Mouse (Mus musculus): Measurements from ENCODE around the gene Slc22a23.

DNA sequence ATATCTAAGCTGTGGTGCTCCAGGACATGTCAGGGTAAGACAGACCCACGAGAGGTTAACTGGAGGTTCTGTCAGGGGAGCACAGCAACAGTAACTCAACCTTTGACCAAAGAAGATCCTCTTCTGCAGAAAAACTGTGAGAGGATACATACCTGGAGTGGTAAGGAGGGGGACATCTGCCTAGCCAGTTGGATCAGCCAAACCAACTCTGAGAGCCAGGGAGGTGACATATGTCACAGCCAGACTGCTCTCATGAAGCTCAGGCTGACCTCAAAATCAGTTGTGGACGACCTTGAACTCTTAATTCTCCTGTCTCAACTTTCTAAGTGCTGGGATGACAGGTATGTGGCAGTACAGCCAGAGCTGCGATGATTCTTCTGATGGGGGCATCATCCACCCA lies 68.0 kb downstream of the Slc22a23 start:
- TF ChIP-seq CTCF (IDR thresholded peaks at IDR 0.05), result no peak
- TF ChIP-seq EP300 (IDR thresholded peaks at IDR 0.05; ENCODE audit: insufficient read depth, low read depth, low read length), result no peak
